Mouse (Mus musculus): Measurements from ENCODE around the gene Pxn. TPM values are rescaled to one million over a fixed set of nuclear protein-coding genes. Genes with fewer than 3 reads are reported as not detected.
A peak's percentile ranks its signal among the peaks of the same experiment; 100 is the strongest.

Gene Pxn
- polyA plus RNA-seq, 1 experiment from 2014 or later: 24.3 TPM

GRCm38 (mm10) chr5:115551386-115551785 is 44.9 kb downstream of the Pxn start:
- Histone ChIP-seq H3K27ac (replicated peaks) (no peak overlapping the region), H3K4me3 (no peak overlapping the region), H3K27me3 (no peaks in the 10 kb centered on the region), H3K4me1 (replicated peaks) (peaks cover 4% of the 10 kb centered on the region; the same call in 1 of the 2 replicates), H3K4me2 (no peak overlapping the region), H3K36me3 (peaks cover 20% of the 10 kb centered on the region), H3K9ac (no peak overlapping the region), H3K9me3 (no peaks in the 10 kb centered on the region)
- WGBS: 76% methylated on average over 12 of the region's 12 CpGs
- ATAC-seq (ENCODE audit: low FRiP score, low read depth): no peak

- 86% methylated on average over 13 of the region's 13 CpGs for WGBS
- Histone ChIP-seq H3K9ac (no peak overlapping the region), H3K4me3 (no peak overlapping the region), H3K27me3 (no peaks in the 10 kb centered on the region), H3K4me2 (no peak overlapping the region), H3K36me3 (peaks cover 20% of the 10 kb centered on the region), H3K27ac (replicated peaks) (no peak overlapping the region), H3K4me1 (replicated peaks) (peaks cover 5% of the 10 kb centered on the region; the same call in 1 of the 2 replicates), H3K9me3 (no peaks in the 10 kb centered on the region)
- no peak for ATAC-seq (ENCODE audit: low FRiP score, low read depth)
Observed at GRCm38 (mm10) chr5:115551799-115552198, 45.3 kb downstream of the Pxn start.

- Histone ChIP-seq H3K9ac (no peak overlapping the region), H3K4me3 (no peak overlapping the region), H3K9me3 (no peaks in the 10 kb centered on the region), H3K36me3 (peaks cover 20% of the 10 kb centered on the region), H3K27ac (replicated peaks) (no peak overlapping the region), H3K4me1 (replicated peaks) (peaks cover 5% of the 10 kb centered on the region; the same call in 1 of the 2 replicates), H3K27me3 (no peaks in the 10 kb centered on the region), H3K4me2 (no peak overlapping the region)
- ATAC-seq (ENCODE audit: low FRiP score, low read depth): no peak
- 87% methylated on average over 33 of the region's 33 CpGs for WGBS
Observed at GRCm38 (mm10) chr5:115553801-115554420, 47.4 kb downstream of the Pxn start.

- H3K9ac ChIP-seq: no peak overlapping the region
- H3K4me2 ChIP-seq: no peak overlapping the region
- H3K4me1 ChIP-seq (replicated peaks): peaks cover 5% of the 10 kb centered on the region; the same call in 1 of the 2 replicates
- no peak overlapping the region for H3K27ac ChIP-seq (replicated peaks)
- 91% methylated on average over 18 of the region's 18 CpGs for WGBS
- H3K36me3 ChIP-seq: peaks cover 20% of the 10 kb centered on the region
- H3K27me3 ChIP-seq: no peaks in the 10 kb centered on the region
- H3K9me3 ChIP-seq: no peaks in the 10 kb centered on the region
- no peak for ATAC-seq (ENCODE audit: low FRiP score, low read depth)
- H3K4me3 ChIP-seq: no peak overlapping the region
Observed at GRCm38 (mm10) chr5:115554536-115555291, 48.2 kb downstream of the Pxn start.

GRCm38 (mm10) chr5:115556217-115556616 is 49.7 kb downstream of the Pxn start:
- Histone ChIP-seq H3K9ac (no peak overlapping the region), H3K27me3 (no peaks in the 10 kb centered on the region), H3K4me3 (no peak overlapping the region), H3K4me1 (replicated peaks) (peaks cover 17% of the 10 kb centered on the region), H3K36me3 (peaks cover 26% of the 10 kb centered on the region), H3K4me2 (no peak overlapping the region), H3K9me3 (no peaks in the 10 kb centered on the region), H3K27ac (replicated peaks) (no peak overlapping the region)
- ATAC-seq (ENCODE audit: low FRiP score, low read depth): no peak
- 10% methylated on average over 8 of the region's 8 CpGs for WGBS

- H3K4me3 ChIP-seq: no peak overlapping the region
- no peak for ATAC-seq (ENCODE audit: low FRiP score, low read depth)
- H3K4me1 ChIP-seq (replicated peaks): peaks cover 21% of the 10 kb centered on the region
- no peaks in the 10 kb centered on the region for H3K9me3 ChIP-seq
- H3K36me3 ChIP-seq: peaks cover 36% of the 10 kb centered on the region
- H3K4me2 ChIP-seq: no peak overlapping the region
- H3K27ac ChIP-seq (replicated peaks): no peak overlapping the region
- no peak overlapping the region for H3K9ac ChIP-seq
- no peaks in the 10 kb centered on the region for H3K27me3 ChIP-seq
- 93% methylated on average over 14 of the region's 14 CpGs for WGBS
Observed at GRCm38 (mm10) chr5:115558182-115558794, 51.8 kb downstream of the Pxn start.

- Histone ChIP-seq H3K27ac (replicated peaks) (peak within 1 kb of the TSS; percentile 88), H3K4me3 (peak within 1 kb of the TSS; percentile 87), H3K4me2 (peak within 1 kb of the TSS; percentile 71), H3K9me3 (no peaks in the 10 kb centered on the region), H3K9ac (peak within 1 kb of the TSS; percentile 95), H3K36me3 (peaks cover 32% of the 10 kb centered on the region), H3K27me3 (no peaks in the 10 kb centered on the region), H3K4me1 (replicated peaks) (peaks cover 28% of the 10 kb centered on the region)
- ATAC-seq (ENCODE audit: low FRiP score, low read depth): peak; percentile 98
- WGBS: under 1% methylated on average over 71 of the region's 78 CpGs
Observed at GRCm38 (mm10) chr5:115559237-115560101, 53.0 kb downstream of the Pxn start, which contains the start of gene Rplp0. TSS of gene Rplp0 (plus strand) at chr5:115559467.

GRCm38 (mm10) chr5:115560336-115560905 is 53.9 kb downstream of the Pxn start:
- 43% methylated on average over 13 of the region's 13 CpGs for WGBS
- no peak for ATAC-seq (ENCODE audit: low FRiP score, low read depth)
- H3K27me3 ChIP-seq: no peaks in the 10 kb centered on the region
- peaks cover 32% of the 10 kb centered on the region for H3K36me3 ChIP-seq
- peaks cover 33% of the 10 kb centered on the region for H3K4me1 ChIP-seq (replicated peaks)
- no peak overlapping the region for H3K27ac ChIP-seq (replicated peaks)
- H3K9me3 ChIP-seq: no peaks in the 10 kb centered on the region
- H3K4me2 ChIP-seq: peak overlapping the region; percentile 71
- peak overlapping the region; percentile 95 for H3K9ac ChIP-seq
- peak overlapping the region; percentile 87 for H3K4me3 ChIP-seq

GRCm38 (mm10) chr5:115563771-115564585 is 57.5 kb downstream of the Pxn start:
- no peak for ATAC-seq (ENCODE audit: low FRiP score, low read depth)
- Histone ChIP-seq H3K4me2 (peak overlapping the region; percentile 68), H3K4me3 (peak overlapping the region; percentile 89), H3K9ac (no peak overlapping the region), H3K27me3 (no peaks in the 10 kb centered on the region), H3K27ac (replicated peaks) (no peak overlapping the region; the same call in 1 of the 2 replicates), H3K4me1 (replicated peaks) (peaks cover 44% of the 10 kb centered on the region), H3K36me3 (peaks cover 32% of the 10 kb centered on the region), H3K9me3 (no peaks in the 10 kb centered on the region)
- 49% methylated on average over 5 of the region's 5 CpGs for WGBS

- peaks cover 47% of the 10 kb centered on the region for H3K4me1 ChIP-seq (replicated peaks)
- 2% methylated on average over 47 of the region's 55 CpGs for WGBS
- H3K9ac ChIP-seq: peak within 1 kb of the TSS; percentile 89
- H3K4me2 ChIP-seq: peak within 1 kb of the TSS; percentile 68
- no peaks in the 10 kb centered on the region for H3K27me3 ChIP-seq
- H3K9me3 ChIP-seq: no peaks in the 10 kb centered on the region
- peaks cover 32% of the 10 kb centered on the region for H3K36me3 ChIP-seq
- peak within 1 kb of the TSS; percentile 79 for H3K27ac ChIP-seq (replicated peaks)
- peak; percentile 90 for ATAC-seq (ENCODE audit: low FRiP score, low read depth)
- peak within 1 kb of the TSS; percentile 89 for H3K4me3 ChIP-seq
Observed at GRCm38 (mm10) chr5:115564737-115565393, 58.4 kb downstream of the Pxn start, which contains the start of gene Gcn1l1. TSS of gene Gcn1l1 (plus strand) at chr5:115565254.
